Mouse (Mus musculus): Measurements from ENCODE around the gene Ccdc24. TPM values are rescaled to one million over a fixed set of nuclear protein-coding genes. Genes with fewer than 3 reads are reported as not detected.

The Ccdc24 gene
- polyA plus RNA-seq, 1 experiment from 2014 or later: 2.0 TPM

DNA sequence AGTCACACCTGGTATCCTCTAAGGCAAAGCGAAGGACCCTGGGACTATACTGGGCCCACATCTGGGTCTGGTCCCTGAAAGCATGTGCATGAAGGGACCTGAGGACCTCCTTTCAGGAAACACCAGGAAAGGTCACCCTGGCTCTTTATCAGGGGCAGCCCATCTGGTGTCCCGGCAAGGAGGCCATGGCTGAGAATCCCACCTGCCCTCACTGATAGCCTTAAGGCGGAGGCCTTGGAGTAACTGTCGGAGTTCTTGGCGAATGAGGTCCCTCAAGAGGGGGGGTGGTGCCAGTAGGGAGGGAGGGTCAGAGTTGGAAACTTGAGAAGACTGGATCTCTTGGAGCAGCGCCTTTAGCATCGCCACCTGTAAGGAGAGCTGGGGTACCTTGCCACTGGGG lies 570 bp downstream of the Ccdc24 start:
- ATAC-seq (ENCODE audit: low read depth): 0 out of 2 replicates have a peak, but pooled peaks have one; percentile 9
- WGBS: 42% methylated on average over 7 of the region's 7 CpGs

DNA sequence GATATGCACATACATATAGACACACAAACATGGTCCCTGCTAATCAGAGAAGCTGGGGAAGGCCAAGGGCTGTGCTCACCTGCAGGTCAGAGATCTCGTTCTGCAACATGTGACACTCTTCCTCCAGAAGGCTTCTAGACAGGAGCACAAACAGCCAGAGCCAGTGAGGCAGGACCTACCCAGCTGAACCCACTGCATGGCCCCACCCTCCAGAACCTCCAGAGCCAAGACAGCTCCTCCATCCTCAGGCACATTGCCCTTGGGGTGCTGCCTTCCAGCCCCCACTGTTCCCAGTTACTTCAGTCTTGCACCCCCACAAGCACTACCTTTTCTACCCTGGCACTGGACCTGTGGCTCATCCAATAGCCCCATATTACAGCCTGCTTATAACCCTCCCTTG lies 1.9 kb downstream of the Ccdc24 start:
- Histone ChIP-seq H3K4me3 (ENCODE audit: low read length) (no peak overlapping the region), H3K4me2 (ENCODE audit: low read depth, low read length) (no peak overlapping the region), H3K9ac (ENCODE audit: low read length) (no peak overlapping the region), H3K36me3 (ENCODE audit: control insufficient read depth, insufficient read depth, low read length) (0 out of 2 replicates have a peak, but pooled peaks cover 4% of the 10 kb centered on the region), H3K9me3 (ENCODE audit: control insufficient read depth, low read length) (no peaks in the 10 kb centered on the region), H3K27me3 (ENCODE audit: control insufficient read depth, insufficient read depth, low read depth, low read length) (peaks cover 4% of the 10 kb centered on the region; the same call in 1 of the 2 replicates), H3K27ac (ENCODE audit: low read length) (no peak overlapping the region), H3K4me1 (replicated peaks; ENCODE audit: control insufficient read depth, insufficient read depth, low read length) (peaks cover 17% of the 10 kb centered on the region)
- no peak for ATAC-seq (ENCODE audit: low read depth)
- 35% methylated on average over 1 of the region's 1 CpGs for WGBS

More for the DNA sequence above, 570 bp downstream of the Ccdc24 start:
- Histone ChIP-seq H3K4me3 (ENCODE audit: low read length) (no peak overlapping the region), H3K27ac (ENCODE audit: low read length) (no peak overlapping the region), H3K36me3 (ENCODE audit: control insufficient read depth, insufficient read depth, low read length) (peaks cover 5% of the 10 kb centered on the region; the same call in 1 of the 2 replicates), H3K9me3 (ENCODE audit: control insufficient read depth, low read length) (no peaks in the 10 kb centered on the region), H3K4me1 (replicated peaks; ENCODE audit: control insufficient read depth, insufficient read depth, low read length) (peaks cover 7% of the 10 kb centered on the region; the same call in 1 of the 2 replicates), H3K4me2 (ENCODE audit: low read depth, low read length) (no peak overlapping the region), H3K9ac (ENCODE audit: low read length) (no peak overlapping the region), H3K27me3 (ENCODE audit: control insufficient read depth, insufficient read depth, low read depth, low read length) (peaks cover 4% of the 10 kb centered on the region; the same call in 1 of the 2 replicates)

- no peak overlapping the region for H3K9ac ChIP-seq (ENCODE audit: low read length)
- peaks cover 17% of the 10 kb centered on the region for H3K4me1 ChIP-seq (replicated peaks; ENCODE audit: control insufficient read depth, insufficient read depth, low read length)
- no peak for ATAC-seq (ENCODE audit: low read depth)
- no peaks in the 10 kb centered on the region for H3K9me3 ChIP-seq (ENCODE audit: control insufficient read depth, low read length)
- H3K27me3 ChIP-seq (ENCODE audit: control insufficient read depth, insufficient read depth, low read depth, low read length): peaks cover 4% of the 10 kb centered on the region; the same call in 1 of the 2 replicates
- no peak overlapping the region for H3K27ac ChIP-seq (ENCODE audit: low read length)
- no peak overlapping the region for H3K4me3 ChIP-seq (ENCODE audit: low read length)
- no peak overlapping the region for H3K4me2 ChIP-seq (ENCODE audit: low read depth, low read length)
- WGBS: 62% methylated on average over 9 of the region's 9 CpGs
- H3K36me3 ChIP-seq (ENCODE audit: control insufficient read depth, insufficient read depth, low read length): 0 out of 2 replicates have a peak, but pooled peaks cover 3% of the 10 kb centered on the region
Observed at GRCm38 (mm10) chr4:117869317-117869716, 3.0 kb downstream of the Ccdc24 start.

DNA sequence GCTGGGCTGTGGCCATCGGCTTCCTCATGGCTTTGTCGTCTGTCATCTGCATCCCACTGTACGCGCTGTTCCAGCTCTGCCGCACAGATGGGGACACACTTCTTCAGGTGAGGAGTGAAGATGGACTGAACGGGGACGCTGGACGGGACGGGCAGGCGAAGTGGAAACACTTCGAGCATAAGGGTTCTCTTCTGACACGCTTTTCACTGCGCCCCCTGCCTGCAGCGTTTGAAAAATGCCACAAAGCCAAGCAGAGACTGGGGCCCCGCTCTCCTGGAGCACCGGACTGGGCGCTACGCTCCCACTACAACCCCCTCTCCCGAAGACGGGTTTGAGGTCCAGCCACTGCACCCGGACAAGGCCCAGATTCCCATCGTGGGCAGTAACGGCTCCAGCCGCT lies 4.5 kb downstream of the Ccdc24 start:
- peak overlapping the region; percentile 16; the same call in 1 of the 2 replicates for H3K4me2 ChIP-seq (ENCODE audit: low read depth, low read length)
- H3K9me3 ChIP-seq (ENCODE audit: control insufficient read depth, low read length): no peaks in the 10 kb centered on the region
- WGBS: 15% methylated on average over 24 of the region's 24 CpGs
- peak overlapping the region; percentile 14; the same call in 1 of the 2 replicates for H3K4me3 ChIP-seq (ENCODE audit: low read length)
- no peaks in the 10 kb centered on the region for H3K36me3 ChIP-seq (ENCODE audit: control insufficient read depth, insufficient read depth, low read length)
- no peak overlapping the region for H3K9ac ChIP-seq (ENCODE audit: low read length)
- H3K27ac ChIP-seq (ENCODE audit: low read length): no peak overlapping the region
- peak; percentile 37; the same call in 1 of the 2 replicates for ATAC-seq (ENCODE audit: low read depth)
- peaks cover 17% of the 10 kb centered on the region for H3K4me1 ChIP-seq (replicated peaks; ENCODE audit: control insufficient read depth, insufficient read depth, low read length)
- H3K27me3 ChIP-seq (ENCODE audit: control insufficient read depth, insufficient read depth, low read depth, low read length): peaks cover 4% of the 10 kb centered on the region; the same call in 1 of the 2 replicates

DNA sequence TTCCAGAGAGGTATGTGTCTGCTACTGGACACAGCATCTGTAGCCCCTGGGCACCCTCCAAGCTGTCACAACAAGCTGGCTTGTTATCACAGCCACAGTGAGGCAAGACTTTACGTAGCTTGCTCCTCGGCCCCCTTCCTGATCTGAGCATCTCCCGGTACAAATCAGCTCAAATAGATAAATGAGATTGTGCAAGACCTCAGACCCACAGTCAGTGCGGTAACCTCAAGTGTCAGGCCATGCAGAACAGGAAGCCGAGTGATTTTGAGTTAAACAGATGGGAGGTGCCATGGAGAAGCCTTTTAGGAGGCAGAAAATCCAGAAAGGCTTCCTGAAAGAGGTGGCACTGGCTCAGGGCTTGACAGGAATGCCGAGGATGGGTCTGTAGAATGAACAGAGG lies 5.4 kb downstream of the Ccdc24 start:
- peaks cover 4% of the 10 kb centered on the region; the same call in 1 of the 2 replicates for H3K27me3 ChIP-seq (ENCODE audit: control insufficient read depth, insufficient read depth, low read depth, low read length)
- ATAC-seq (ENCODE audit: low read depth): no peak
- H3K27ac ChIP-seq (ENCODE audit: low read length): no peak overlapping the region
- H3K36me3 ChIP-seq (ENCODE audit: control insufficient read depth, insufficient read depth, low read length): no peaks in the 10 kb centered on the region
- H3K9ac ChIP-seq (ENCODE audit: low read length): no peak overlapping the region
- WGBS: 45% methylated on average over 6 of the region's 6 CpGs
- H3K4me3 ChIP-seq (ENCODE audit: low read length): no peak overlapping the region
- no peaks in the 10 kb centered on the region for H3K9me3 ChIP-seq (ENCODE audit: control insufficient read depth, low read length)
- peaks cover 12% of the 10 kb centered on the region for H3K4me1 ChIP-seq (replicated peaks; ENCODE audit: control insufficient read depth, insufficient read depth, low read length)
- no peak overlapping the region for H3K4me2 ChIP-seq (ENCODE audit: low read depth, low read length)

DNA sequence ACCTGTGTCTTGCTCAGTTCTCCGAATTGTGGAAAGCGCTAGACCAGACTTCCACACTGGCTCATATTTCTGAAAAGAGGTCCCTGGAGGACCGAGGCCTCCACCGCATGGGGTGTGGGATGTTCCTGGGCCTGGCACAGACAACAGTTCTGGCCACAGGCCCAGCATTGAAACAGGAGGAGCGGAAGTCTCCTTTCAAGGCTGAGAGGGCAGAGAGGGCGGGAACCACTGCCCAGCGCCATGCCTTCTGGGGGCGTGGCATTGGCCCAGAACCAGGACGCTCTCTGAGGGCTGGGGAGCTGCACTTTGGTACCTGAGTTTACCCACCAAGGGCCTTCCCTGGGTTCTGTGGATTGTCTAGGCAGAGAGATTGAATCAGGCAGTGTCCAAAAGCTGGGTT lies 6.3 kb downstream of the Ccdc24 start:
- Histone ChIP-seq H3K9ac (ENCODE audit: low read length) (no peak overlapping the region), H3K4me2 (ENCODE audit: low read depth, low read length) (no peak overlapping the region), H3K27me3 (ENCODE audit: control insufficient read depth, insufficient read depth, low read depth, low read length) (peaks cover 4% of the 10 kb centered on the region; the same call in 1 of the 2 replicates), H3K4me1 (replicated peaks; ENCODE audit: control insufficient read depth, insufficient read depth, low read length) (peaks cover 12% of the 10 kb centered on the region), H3K27ac (ENCODE audit: low read length) (peak overlapping the region; percentile 13; the same call in 1 of the 2 replicates), H3K9me3 (ENCODE audit: control insufficient read depth, low read length) (no peaks in the 10 kb centered on the region), H3K36me3 (ENCODE audit: control insufficient read depth, insufficient read depth, low read length) (no peaks in the 10 kb centered on the region), H3K4me3 (ENCODE audit: low read length) (no peak overlapping the region)
- 31% methylated on average over 9 of the region's 9 CpGs for WGBS
- ATAC-seq (ENCODE audit: low read depth): peak; percentile 71

DNA sequence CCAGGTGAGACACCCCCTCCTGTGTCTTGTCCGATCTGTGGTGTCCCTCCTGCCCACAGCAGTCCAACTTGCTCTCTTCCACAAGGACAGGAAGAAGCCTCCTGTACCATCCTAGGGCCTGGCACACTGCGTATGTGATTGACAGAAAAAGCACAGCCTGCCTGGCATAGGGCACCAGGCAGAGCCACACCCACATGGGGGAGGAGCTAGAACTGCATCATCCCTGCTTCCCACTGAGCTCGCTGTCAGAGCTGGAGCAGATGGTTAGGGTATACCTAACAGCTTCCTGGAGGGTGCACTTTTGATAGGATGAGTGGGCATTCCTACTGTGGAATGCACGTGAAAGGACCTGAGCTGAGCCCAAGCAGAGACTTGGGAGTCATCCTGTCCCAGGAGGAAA lies 9.5 kb downstream of the Ccdc24 start:
- ATAC-seq (ENCODE audit: low read depth): no peak

GRCm38 (mm10) chr4:117860570-117860969 lies 11.8 kb downstream of the Ccdc24 start:
- H3K27ac ChIP-seq (ENCODE audit: low read length): no peak overlapping the region
- H3K36me3 ChIP-seq (ENCODE audit: control insufficient read depth, insufficient read depth, low read length): no peaks in the 10 kb centered on the region
- WGBS: 80% methylated on average over 9 of the region's 9 CpGs
- no peak overlapping the region for H3K4me3 ChIP-seq (ENCODE audit: low read length)
- ATAC-seq (ENCODE audit: low read depth): no peak
- no peak overlapping the region for H3K9ac ChIP-seq (ENCODE audit: low read length)
- H3K4me1 ChIP-seq (replicated peaks; ENCODE audit: control insufficient read depth, insufficient read depth, low read length): peaks cover 3% of the 10 kb centered on the region; the same call in 1 of the 2 replicates
- no peaks in the 10 kb centered on the region for H3K27me3 ChIP-seq (ENCODE audit: control insufficient read depth, insufficient read depth, low read depth, low read length)
- no peak overlapping the region for H3K4me2 ChIP-seq (ENCODE audit: low read depth, low read length)
- H3K9me3 ChIP-seq (ENCODE audit: control insufficient read depth, low read length): no peaks in the 10 kb centered on the region

More for the DNA sequence above, 9.5 kb downstream of the Ccdc24 start:
- H3K4me3 ChIP-seq (ENCODE audit: low read length): no peak overlapping the region
- WGBS: 47% methylated on average over 4 of the region's 4 CpGs
- no peak overlapping the region for H3K4me2 ChIP-seq (ENCODE audit: low read depth, low read length)
- no peak overlapping the region for H3K27ac ChIP-seq (ENCODE audit: low read length)
- no peaks in the 10 kb centered on the region for H3K9me3 ChIP-seq (ENCODE audit: control insufficient read depth, low read length)
- peaks cover 12% of the 10 kb centered on the region for H3K4me1 ChIP-seq (replicated peaks; ENCODE audit: control insufficient read depth, insufficient read depth, low read length)
- no peak overlapping the region for H3K9ac ChIP-seq (ENCODE audit: low read length)
- no peaks in the 10 kb centered on the region for H3K36me3 ChIP-seq (ENCODE audit: control insufficient read depth, insufficient read depth, low read length)
- H3K27me3 ChIP-seq (ENCODE audit: control insufficient read depth, insufficient read depth, low read depth, low read length): peaks cover 4% of the 10 kb centered on the region; the same call in 1 of the 2 replicates

DNA sequence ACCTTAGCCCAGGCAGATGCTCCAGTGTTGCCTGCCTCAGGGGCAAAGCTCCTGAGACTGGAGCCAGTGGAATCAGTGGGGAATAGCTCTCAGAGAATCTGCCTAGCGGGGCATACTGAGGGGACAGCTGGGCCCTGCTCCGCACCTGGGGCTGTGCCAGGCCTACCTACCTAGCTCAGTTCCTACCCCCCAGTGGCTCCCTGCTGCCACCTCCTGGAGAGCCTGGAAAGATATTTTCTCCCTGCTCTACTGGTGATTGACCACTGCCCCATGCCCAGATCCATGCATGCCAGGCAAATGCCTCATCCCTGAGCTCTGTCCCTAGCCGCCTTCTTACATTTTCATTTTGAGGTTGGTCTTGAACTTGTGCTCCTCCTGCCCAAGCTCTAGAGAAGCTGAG lies 13.6 kb downstream of the Ccdc24 start:
- Histone ChIP-seq H3K4me1 (replicated peaks; ENCODE audit: control insufficient read depth, insufficient read depth, low read length) (peaks cover 7% of the 10 kb centered on the region; the same call in 1 of the 2 replicates), H3K9me3 (ENCODE audit: control insufficient read depth, low read length) (no peaks in the 10 kb centered on the region), H3K9ac (ENCODE audit: low read length) (no peak overlapping the region), H3K27me3 (ENCODE audit: control insufficient read depth, insufficient read depth, low read depth, low read length) (no peaks in the 10 kb centered on the region), H3K4me2 (ENCODE audit: low read depth, low read length) (no peak overlapping the region), H3K36me3 (ENCODE audit: control insufficient read depth, insufficient read depth, low read length) (no peaks in the 10 kb centered on the region), H3K27ac (ENCODE audit: low read length) (no peak overlapping the region), H3K4me3 (ENCODE audit: low read length) (no peak overlapping the region)
- no peak for ATAC-seq (ENCODE audit: low read depth)
- WGBS: 73% methylated on average over 3 of the region's 3 CpGs

All from lung, embryonic 16.5 days (tissue).